Mouse (Mus musculus) spleen, postnatal 36 days (tissue): ENCODE data around the gene Pold1.

Source experiments
- DNase-seq, 2 experiments: peaks; one replicate each; pipeline ENCODE4 v3.0.0; 2022; ENCODE audit warnings: low spot score in 2 of 2, mixed read lengths in 1 of 2

Pold1 gene

GRCm38 (mm10) chr7:44525126-44525832 lies 23.4 kb downstream of the Pold1 start:
- peak; percentile 74 to 79 for DNase-seq

GRCm38 (mm10) chr7:44524502-44524901 lies 24.1 kb downstream of the Pold1 start, which contains the start of gene Mybpc2:
Gene Mybpc2, minus strand, starts transcription at chr7:44524656.
- no peak for DNase-seq

GRCm38 (mm10) chr7:44523056-44523455 lies 25.6 kb downstream of the Pold1 start:
- no peak for DNase-seq

GRCm38 (mm10) chr7:44521710-44522109 lies 26.9 kb downstream of the Pold1 start:
- peak; percentile 74 to 75 for DNase-seq

- DNase-seq, result peak in 1 of 2 experiments; percentile 42
Measured at GRCm38 (mm10) chr7:44520990-44521389, 27.7 kb downstream of the Pold1 start.

- no peak for DNase-seq
Measured at GRCm38 (mm10) chr7:44519240-44519913, 29.3 kb downstream of the Pold1 start.

- no peak for DNase-seq
Measured at GRCm38 (mm10) chr7:44507491-44507890, 41.2 kb downstream of the Pold1 start.

GRCm38 (mm10) chr7:44501563-44502115 lies 47.0 kb downstream of the Pold1 start:
- peak; percentile 57 to 65 for DNase-seq

GRCm38 (mm10) chr7:44500046-44500445 lies 48.6 kb downstream of the Pold1 start:
- DNase-seq, result no peak

- no peak for DNase-seq
Measured at GRCm38 (mm10) chr7:44498922-44499321, 49.7 kb downstream of the Pold1 start.

GRCm38 (mm10) chr7:44497361-44498055 lies 51.1 kb downstream of the Pold1 start:
- no peak for DNase-seq

GRCm38 (mm10) chr7:44496771-44497109 lies 51.9 kb downstream of the Pold1 start:
- no peak for DNase-seq

- DNase-seq, result peak; percentile 98
Measured at GRCm38 (mm10) chr7:44495992-44496770, 52.5 kb downstream of the Pold1 start, which contains the start of the genes Emc10 and Fam71e1. Gene Emc10, minus strand, starts transcription at chr7:44496529. Gene Fam71e1, plus strand, starts transcription at chr7:44496581.

GRCm38 (mm10) chr7:44495086-44495485 lies 53.6 kb downstream of the Pold1 start:
- no peak for DNase-seq

- DNase-seq, result no peak
Measured at GRCm38 (mm10) chr7:44494681-44495080, 54.0 kb downstream of the Pold1 start.

- no peak for DNase-seq
Measured at GRCm38 (mm10) chr7:44492166-44492826, 56.4 kb downstream of the Pold1 start.

GRCm38 (mm10) chr7:44491391-44491790 lies 57.3 kb downstream of the Pold1 start:
- DNase-seq, result no peak

- no peak for DNase-seq
Measured at GRCm38 (mm10) chr7:44490281-44490680, 58.4 kb downstream of the Pold1 start.

- no peak for DNase-seq
Measured at GRCm38 (mm10) chr7:44488545-44488944, 60.1 kb downstream of the Pold1 start.

- no peak for DNase-seq
Measured at GRCm38 (mm10) chr7:44487936-44488335, 60.7 kb downstream of the Pold1 start.
